Mouse (Mus musculus): ENCODE results near the gene A630089N07Rik. TPM values are rescaled to one million over a fixed set of nuclear protein-coding genes. Genes with fewer than 3 reads are reported as not detected.
"Not testable (repeated sequence)": the region's sequence is repeated elsewhere in the genome, so short reads cannot be mapped to it uniquely, and the experiment has no call there.

A630089N07Rik gene
- total and polyA plus RNA-seq, 3 experiments, result 23.5 to 27.2 (median 26.0) TPM

DNA sequence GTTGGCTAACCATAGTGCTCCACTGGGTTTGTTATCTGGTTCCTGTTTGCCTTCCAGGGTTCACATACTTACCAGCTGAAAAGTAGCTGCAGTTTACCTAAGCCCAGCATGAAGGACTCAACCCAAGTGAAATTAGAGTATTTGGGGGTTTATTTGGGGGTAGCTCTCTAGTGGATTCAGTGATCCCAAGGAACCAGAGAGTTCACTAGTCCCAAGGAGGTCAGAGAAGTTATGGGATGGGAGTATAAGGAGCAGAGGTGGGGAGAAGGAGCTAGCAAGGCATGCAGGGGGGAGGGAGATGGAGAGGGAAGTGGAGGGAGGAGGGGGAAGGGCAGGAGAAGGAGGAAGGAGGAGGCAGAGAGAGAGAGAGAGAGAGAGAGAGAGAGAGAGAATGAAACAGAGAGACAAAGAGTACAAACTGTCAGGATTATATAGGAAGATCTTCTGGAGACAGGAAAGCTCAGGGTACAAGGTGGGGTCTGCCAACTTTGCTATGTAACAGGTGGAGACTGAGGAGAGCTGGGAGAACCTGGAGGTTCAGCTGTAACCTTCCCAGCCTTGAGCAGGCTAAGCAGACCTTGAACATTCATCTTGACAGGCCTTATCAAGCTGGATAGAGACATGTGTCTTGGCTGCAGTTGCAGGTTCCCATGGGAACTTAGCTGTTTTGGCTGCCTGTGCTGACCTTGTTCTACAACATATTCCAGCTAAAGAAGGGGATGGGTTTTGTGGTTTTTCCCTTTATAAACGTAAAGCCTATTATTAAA, 86.2 kb downstream of the A630089N07Rik start:
- Histone ChIP-seq H3K27ac (ENCODE audit: insufficient read depth, low read depth) (no peak overlapping the region), H3K4me1 (ENCODE audit: control insufficient read depth in 1 of 2, insufficient read depth in 2 of 2) (peaks cover 8 to 23% of the 10 kb centered on the region in 2 experiments), H3K9me3 (replicated peaks; ENCODE audit: low read length) (peaks cover 18% of the 10 kb centered on the region), H3K79me2 (replicated peaks; ENCODE audit: control insufficient read depth, extremely low read depth, insufficient read depth, poor library complexity, severe bottlenecking) (peaks cover 35% of the 10 kb centered on the region), H3K36me3 (replicated peaks in 1 of 2; ENCODE audit: control insufficient read depth in 1 of 2, insufficient read depth in 1 of 2, low read length in 1 of 2) (peaks cover 12 to 20% of the 10 kb centered on the region in 2 experiments), H3K4me3 (replicated peaks in 1 of 3; ENCODE audit: low read depth in 2 of 3, low read length in 2 of 3, poor library complexity in 1 of 3) (peak overlapping the region in 2 of 3 experiments; percentile 60 to 66), H3K4me2 (ENCODE audit: insufficient read depth, low read depth, poor library complexity, severe bottlenecking) (peak overlapping the region; percentile 93), H3K9ac (ENCODE audit: insufficient read depth, low read depth) (peak overlapping the region; percentile 70), H3K27me3 (replicated peaks) (peaks cover 1% of the 10 kb centered on the region)
- DNase-seq (ENCODE audit: extremely low read depth), result no peak
- TF ChIP-seq TBP (conservative IDR thresholded peaks at IDR 0.05; ENCODE audit: low read depth, low read length), result no peak
- TF ChIP-seq RCOR1 (conservative IDR thresholded peaks at IDR 0.05; ENCODE audit: low read depth, low read length), result no peak
- 0 out of 2 replicates have a peak, but pooled peaks have one; percentile 10 for TF ChIP-seq SIN3A (IDR thresholded peaks at IDR 0.05; ENCODE audit: low read length)
- TF ChIP-seq JUND (conservative IDR thresholded peaks at IDR 0.05; ENCODE audit: low read depth, low read length), result no peak
- in situ Hi-C loops (cut with MboI; ENCODE audit: low pct_ligation_motif_present, low pct_unique_long_range_greater_than_20kb, low sequenced_read_pairs) (loop anchor here (5.0 kb wide), 1 partner anchor 86 kb away; the partner anchor contains the start of gene A630089N07Rik), dilution Hi-C loops (cut with MboI; ENCODE audit: extremely low pct_ligation_motif_present, extremely low pct_unique_long_range_greater_than_20kb, low sequenced_read_pairs) (no loop called here)

GRCm38 (mm10) chr16:97992477-97992876, 89.8 kb downstream of the A630089N07Rik start:
- H3K36me3 ChIP-seq (replicated peaks in 1 of 2; ENCODE audit: control insufficient read depth in 1 of 2, insufficient read depth in 1 of 2, low read length in 1 of 2); H3K9me3 ChIP-seq (replicated peaks; ENCODE audit: low read length); dilution Hi-C loops (cut with MboI; ENCODE audit: extremely low pct_ligation_motif_present, extremely low pct_unique_long_range_greater_than_20kb, low sequenced_read_pairs); in situ Hi-C loops (cut with MboI; ENCODE audit: low pct_ligation_motif_present, low pct_unique_long_range_greater_than_20kb, low sequenced_read_pairs); H3K27ac ChIP-seq (ENCODE audit: insufficient read depth, low read depth); H3K4me3 ChIP-seq (replicated peaks in 1 of 3; ENCODE audit: low read depth in 2 of 3, low read length in 2 of 3, poor library complexity in 1 of 3); H3K79me2 ChIP-seq (replicated peaks; ENCODE audit: control insufficient read depth, extremely low read depth, insufficient read depth, poor library complexity, severe bottlenecking); H3K4me2 ChIP-seq (ENCODE audit: insufficient read depth, low read depth, poor library complexity, severe bottlenecking); H3K27me3 ChIP-seq (replicated peaks); H3K9ac ChIP-seq (ENCODE audit: insufficient read depth, low read depth): not testable (repeated sequence)
- peaks cover 8 to 19% of the 10 kb centered on the region in 2 experiments for H3K4me1 ChIP-seq (ENCODE audit: control insufficient read depth in 1 of 2, insufficient read depth in 2 of 2)
- TF ChIP-seq JUN (IDR thresholded peaks at IDR 0.05; ENCODE audit: insufficient read depth, low read depth, low read length) (peak; percentile 46; the same call in 1 of the 2 replicates), JUND (conservative IDR thresholded peaks at IDR 0.05; ENCODE audit: low read depth, low read length) (peak; percentile 60), EP300 (IDR thresholded peaks at IDR 0.05; ENCODE audit: low read length) (peak; percentile 88), IRF4 (IDR thresholded peaks at IDR 0.05; ENCODE audit: low read depth, low read length) (peak; percentile 81)
- peak; percentile 14 for DNase-seq (ENCODE audit: extremely low read depth)

- in situ Hi-C loops (cut with MboI; ENCODE audit: low pct_ligation_motif_present, low pct_unique_long_range_greater_than_20kb, low sequenced_read_pairs) (no loop called here), dilution Hi-C loops (cut with MboI; ENCODE audit: extremely low pct_ligation_motif_present, extremely low pct_unique_long_range_greater_than_20kb, low sequenced_read_pairs) (no loop called here)
- DNase-seq (ENCODE audit: extremely low read depth), result no peak
- H3K27me3 ChIP-seq (replicated peaks), result peaks cover 1% of the 10 kb centered on the region
- peak in 1 of 2 experiments; percentile 45; a peak in 2 of 4 replicates for TF ChIP-seq CTCF (conservative IDR thresholded peaks at IDR 0.05 in 1 of 2, IDR thresholded peaks at IDR 0.05 in 1 of 2; ENCODE audit: low read depth in 2 of 2, low read length in 2 of 2)
- TF ChIP-seq UBTF (IDR thresholded peaks at IDR 0.05; ENCODE audit: low read depth, low read length), result no peak
- peak; percentile 43 for TF ChIP-seq RAD21 (IDR thresholded peaks at IDR 0.05; ENCODE audit: low read depth, low read length)
- peak; percentile 26; the same call in 1 of the 2 replicates for TF ChIP-seq SMC3 (IDR thresholded peaks at IDR 0.05; ENCODE audit: low read depth, low read length)
- peaks cover 8 to 19% of the 10 kb centered on the region in 2 experiments for H3K4me1 ChIP-seq (ENCODE audit: control insufficient read depth in 1 of 2, insufficient read depth in 2 of 2)
- H3K9me3 ChIP-seq (replicated peaks; ENCODE audit: low read length), result no peaks in the 10 kb centered on the region
- no peak overlapping the region for H3K4me3 ChIP-seq (replicated peaks in 1 of 3; ENCODE audit: low read depth in 2 of 3, low read length in 2 of 3, poor library complexity in 1 of 3)
- no peaks in the 10 kb centered on the region for H3K79me2 ChIP-seq (replicated peaks; ENCODE audit: control insufficient read depth, extremely low read depth, insufficient read depth, poor library complexity, severe bottlenecking)
- H3K4me2 ChIP-seq (ENCODE audit: insufficient read depth, low read depth, poor library complexity, severe bottlenecking), result no peak overlapping the region
- H3K36me3 ChIP-seq (replicated peaks in 1 of 2; ENCODE audit: control insufficient read depth in 1 of 2, insufficient read depth in 1 of 2, low read length in 1 of 2), result no peaks in the 10 kb centered on the region
- H3K9ac ChIP-seq (ENCODE audit: insufficient read depth, low read depth), result no peak overlapping the region
- no peak overlapping the region for H3K27ac ChIP-seq (ENCODE audit: insufficient read depth, low read depth)
Observed at GRCm38 (mm10) chr16:97991517-97991916, 90.7 kb downstream of the A630089N07Rik start.

All from CH12.LX (cell line).